Mouse (Mus musculus) MEL (cell line): ENCODE measurements around the gene Gm20388. TPM values are rescaled to one million over a fixed set of nuclear protein-coding genes. Genes with fewer than 3 reads are reported as not detected.

ENCODE experiments used
- DNase-seq: peaks from one replicate; pipeline ENCODE4 v3.0.0; 2011; ENCODE audit warnings: low read depth, low spot score
- H3K27ac ChIP-seq: 2 replicates; pipeline ENCODE4 v1.5.1; 2012; ENCODE audit warnings: low read depth, mild to moderate bottlenecking, control low read depth, low read length, moderate library complexity; ENCODE audit not compliant: control insufficient read depth
- H3K27me3 ChIP-seq, 2 experiments: fragments of 150-350 bp in 1 of 2; sonication (generic) in 1 of 2; 2 replicates each; pipeline ENCODE4 v1.6.1; 2012; ENCODE audit warnings: low read length in 2 of 2, mild to moderate bottlenecking in 2 of 2, improper control_type of control experiment in 1 of 2, moderate library complexity in 1 of 2; ENCODE audit not compliant: insufficient read depth in 2 of 2, control insufficient read depth in 1 of 2
- H3K36me3 ChIP-seq, 2 experiments: 2 replicates each; pipeline ENCODE4 v1.6.1; 2012 to 2014; ENCODE audit warnings: low read length in 2 of 2, improper control_type of control experiment in 1 of 2, inconsistent platforms in 1 of 2, mild to moderate bottlenecking in 1 of 2; ENCODE audit not compliant: insufficient read depth in 2 of 2, control insufficient read depth in 1 of 2
- H3K4me1 ChIP-seq, 2 experiments: fragments of 150-350 bp in 1 of 2; sonication (generic) in 1 of 2; 2 replicates each; pipeline ENCODE4 v1.6.1; 2012; ENCODE audit warnings: low read length in 2 of 2, improper control_type of control experiment in 1 of 2, mild to moderate bottlenecking in 1 of 2; ENCODE audit not compliant: insufficient read depth in 2 of 2, control insufficient read depth in 1 of 2
- H3K4me3 ChIP-seq, 2 experiments: fragments of 150-350 bp in 1 of 2; sonication (generic) in 1 of 2; 2 replicates each; pipeline ENCODE4 v1.5.1; 2012; ENCODE audit warnings: low read depth in 2 of 2, low read length in 2 of 2, mild to moderate bottlenecking in 2 of 2, moderate library complexity in 2 of 2, control low read depth in 1 of 2, improper control_type of control experiment in 1 of 2; ENCODE audit not compliant: control insufficient read depth in 1 of 2, insufficient read depth in 1 of 2
- H3K79me2 ChIP-seq: 2 replicates; pipeline ENCODE4 v1.6.1; 2012; ENCODE audit warnings: mild to moderate bottlenecking, low read length, moderate library complexity; ENCODE audit not compliant: control insufficient read depth, poor library complexity, insufficient read depth
- H3K9ac ChIP-seq: 2 replicates; pipeline ENCODE4 v1.6.1; 2012; ENCODE audit warnings: low read depth, mild to moderate bottlenecking, control low read depth, low read length, moderate library complexity; ENCODE audit not compliant: control insufficient read depth, poor library complexity, severe bottlenecking
- H3K9me3 ChIP-seq: fragments of 150-350 bp; sonication (generic); replicated peaks from 2 replicates; pipeline ENCODE4 v1.6.1; 2012; ENCODE audit warnings: mild to moderate bottlenecking, low read length, improper control_type of control experiment, moderate library complexity; ENCODE audit not compliant: insufficient read depth
- CHD1 ChIP-seq: IDR thresholded peaks from 2 replicates; pipeline ENCODE4 v1.6.1; 2012; ENCODE audit warnings: low read depth, mild to moderate bottlenecking, inconsistent platforms, low read length, improper control_type of control experiment
- ELF1 ChIP-seq: IDR thresholded peaks from 2 replicates; pipeline ENCODE4 v1.6.1; 2014; ENCODE audit warnings: low read depth, mild to moderate bottlenecking, inconsistent platforms, low read length, improper control_type of control experiment, moderate library complexity
- ETS1 ChIP-seq: IDR thresholded peaks from 2 replicates; pipeline ENCODE4 v1.6.1; 2012; ENCODE audit warnings: low read depth, mild to moderate bottlenecking, inconsistent platforms, low read length, improper control_type of control experiment, moderate library complexity
- GATA1 ChIP-seq: IDR thresholded peaks from 2 replicates; pipeline ENCODE4 v1.6.1; 2011; ENCODE audit warnings: low read depth, low read length, improper control_type of control experiment
- HCFC1 ChIP-seq: IDR thresholded peaks from 2 replicates; pipeline ENCODE4 v1.6.1; 2012; ENCODE audit warnings: low read depth, mild to moderate bottlenecking, inconsistent platforms, low read length, improper control_type of control experiment, moderate library complexity
- MAFK ChIP-seq: IDR thresholded peaks from 2 replicates; pipeline ENCODE4 v1.6.1; 2011; ENCODE audit warnings: low read depth, mild to moderate bottlenecking, low read length, improper control_type of control experiment, borderline replicate concordance
- MYB ChIP-seq: IDR thresholded peaks from 2 replicates; pipeline ENCODE4 v1.6.1; 2011; ENCODE audit warnings: mild to moderate bottlenecking, low read depth, low read length, improper control_type of control experiment
- POLR2AphosphoS5 ChIP-seq: IDR thresholded peaks from 2 replicates; pipeline ENCODE4 v1.6.1; 2012; ENCODE audit warnings: low read depth, borderline replicate concordance, mild to moderate bottlenecking, inconsistent platforms, low read length, moderate library complexity, mixed read lengths
- TCF12 ChIP-seq: IDR thresholded peaks from 2 replicates; pipeline ENCODE4 v1.6.1; 2014; ENCODE audit warnings: low read depth, mild to moderate bottlenecking, inconsistent platforms, low read length, improper control_type of control experiment, moderate library complexity
- USF1 ChIP-seq: IDR thresholded peaks from 2 replicates; pipeline ENCODE4 v1.6.1; 2014; ENCODE audit warnings: low read depth, mild to moderate bottlenecking, inconsistent platforms, low read length, improper control_type of control experiment, moderate library complexity
- USF2 ChIP-seq, 2 experiments: IDR thresholded peaks; 2 replicates each; pipeline ENCODE4 v1.6.1; 2011 to 2012; ENCODE audit warnings: improper control_type of control experiment in 2 of 2, low read length in 2 of 2, borderline replicate concordance in 1 of 2, inconsistent platforms in 1 of 2, low read depth in 1 of 2, mild to moderate bottlenecking in 1 of 2; ENCODE audit not compliant: insufficient read depth in 1 of 2
- ZC3H11A ChIP-seq: IDR thresholded peaks from 2 replicates; pipeline ENCODE4 v1.6.1; 2012; ENCODE audit warnings: low read depth, mild to moderate bottlenecking, inconsistent platforms, low read length, improper control_type of control experiment
- ZKSCAN1 ChIP-seq: IDR thresholded peaks from 2 replicates; pipeline ENCODE4 v1.6.1; 2012; ENCODE audit warnings: low read depth, mild to moderate bottlenecking, inconsistent platforms, low read length, improper control_type of control experiment, moderate library complexity
- polyA plus RNA-seq, 2 experiments: library from polyadenylated mRNA; stranded (reverse) in 1 of 2; unstranded in 1 of 2; fragments of >175 nt in 1 of 2; fragments of >200 nt in 1 of 2; gene quantifications; 2 replicates each; pipeline versions ENCODE4 v1.2.1 to v1.2.4; 2012; ENCODE audit warnings: low replicate concordance in 2 of 2, low read depth in 1 of 2; ENCODE audit not compliant: insufficient read length in 2 of 2, insufficient read depth in 1 of 2, missing spikeins in 1 of 2
- total RNA-seq: library from RNA; depleted of rRNA; stranded (reverse); fragments of 300-350 nt; gene quantifications from 2 replicates; pipeline ENCODE4 v1.2.3, GENCODE M21; 2012

The Gm20388 gene
- total and polyA plus RNA-seq, 3 experiments, result 11.1 to 17.8 TPM; not detected in 1

GRCm38 (mm10) chr8:120543416-120544055 lies 632.9 kb downstream of the Gm20388 start:
- H3K27ac ChIP-seq, result no peak overlapping the region

GRCm38 (mm10) chr8:120544155-120544554 lies 633.5 kb downstream of the Gm20388 start:
- no peak overlapping the region for H3K9ac ChIP-seq
- H3K36me3 ChIP-seq, result peaks cover 5 to 37% of the 10 kb centered on the region in 2 experiments; a peak in 3 of 4 replicates
- no peaks in the 10 kb centered on the region for H3K27me3 ChIP-seq
- H3K27ac ChIP-seq, result no peak overlapping the region
- peaks cover 98% of the 10 kb centered on the region for H3K79me2 ChIP-seq
- H3K4me3 ChIP-seq, result no peak overlapping the region
- H3K9me3 ChIP-seq, result no peaks in the 10 kb centered on the region
- peaks cover 12 to 42% of the 10 kb centered on the region in 2 experiments for H3K4me1 ChIP-seq
- TF ChIP-seq ELF1, result no peak
- no peak for TF ChIP-seq ETS1
- no peak for TF ChIP-seq TCF12
- no peak for TF ChIP-seq MYB
- DNase-seq, result no peak

More at GRCm38 (mm10) chr8:120543416-120544055, 632.9 kb downstream of the Gm20388 start:
- Histone ChIP-seq H3K9me3 (no peaks in the 10 kb centered on the region), H3K79me2 (peaks cover 99% of the 10 kb centered on the region), H3K9ac (no peak overlapping the region), H3K4me1 (peaks cover 12 to 42% of the 10 kb centered on the region in 2 experiments), H3K27me3 (no peaks in the 10 kb centered on the region), H3K36me3 (peaks cover 5 to 39% of the 10 kb centered on the region in 2 experiments; a peak in 3 of 4 replicates), H3K4me3 (no peak overlapping the region)
- no peak for DNase-seq
- no peak for TF ChIP-seq USF1
- TF ChIP-seq MAFK, result no peak
- no peak for TF ChIP-seq ETS1
- TF ChIP-seq POLR2AphosphoS5, result no peak
- no peak for TF ChIP-seq ELF1

- Histone ChIP-seq H3K4me3 (no peak overlapping the region), H3K9me3 (no peaks in the 10 kb centered on the region), H3K79me2 (peaks cover 97% of the 10 kb centered on the region), H3K4me1 (peaks cover 0 to 13% of the 10 kb centered on the region in 2 experiments; a peak in 3 of 4 replicates), H3K27me3 (no peaks in the 10 kb centered on the region), H3K36me3 (peaks cover 3 to 11% of the 10 kb centered on the region in 2 experiments; a peak in 3 of 4 replicates), H3K27ac (no peak overlapping the region), H3K9ac (no peak overlapping the region)
- TF ChIP-seq ZC3H11A (no peak), GATA1 (no peak), USF2 (IDR thresholded peaks at IDR 0.05; ENCODE audit: borderline replicate concordance in 1 of 2, insufficient read depth in 1 of 2, low read depth in 1 of 2, low read length in 2 of 2) (no peak), HCFC1 (no peak), CHD1 (no peak), ZKSCAN1 (no peak), USF1 (no peak)
- DNase-seq, result no peak
Measured at GRCm38 (mm10) chr8:120547562-120547961, 636.9 kb downstream of the Gm20388 start.
